Mouse (Mus musculus): ENCODE results near the gene Gsta2.

GRCm38 (mm10) chr9:78393741-78394140 lies 38.2 kb upstream of the Gsta2 start:
- TF ChIP-seq CTCF (IDR thresholded peaks at IDR 0.05; ENCODE audit: extremely low read depth, insufficient read length, insufficient replicate concordance, low read depth, low read length) (no peak), POLR2A (IDR thresholded peaks at IDR 0.05; ENCODE audit: low read depth, low read length) (no peak)

Data from small intestine, adult 2 months (tissue).